Mouse (Mus musculus): ENCODE measurements around the gene Macf1. TPM values are rescaled to one million over a fixed set of nuclear protein-coding genes. Genes with fewer than 3 reads are reported as not detected.

Macf1 gene
- polyA plus RNA-seq, 1 experiment from 2014 or later: 57.3 TPM

- Histone ChIP-seq H3K9me3 (no peaks in the 10 kb centered on the region), H3K36me3 (peaks cover 89% of the 10 kb centered on the region), H3K27ac (no peak overlapping the region), H3K4me2 (replicated peaks) (no peak overlapping the region), H3K9ac (no peak overlapping the region), H3K4me1 (no peaks in the 10 kb centered on the region), H3K27me3 (no peaks in the 10 kb centered on the region), H3K4me3 (no peak overlapping the region)
- 100% methylated on average over 1 of the region's 1 CpGs for WGBS
- no peak for ATAC-seq (ENCODE audit: insufficient number of reproducible peaks, insufficient read depth, low FRiP score, low TSS enrichment)
These were observed 292.0 kb downstream of the Macf1 start for GRCm38 (mm10) chr4:123392187-123392586.

- no peak for ATAC-seq (ENCODE audit: insufficient number of reproducible peaks, insufficient read depth, low FRiP score, low TSS enrichment)
These were observed 299.1 kb downstream of the Macf1 start for GRCm38 (mm10) chr4:123385028-123385427.

GRCm38 (mm10) chr4:123383173-123383572, 301.0 kb downstream of the Macf1 start:
- Histone ChIP-seq H3K4me3 (no peak overlapping the region), H3K4me1 (no peaks in the 10 kb centered on the region), H3K9me3 (no peaks in the 10 kb centered on the region), H3K27ac (no peak overlapping the region), H3K9ac (no peak overlapping the region), H3K36me3 (peaks cover 83% of the 10 kb centered on the region), H3K27me3 (no peaks in the 10 kb centered on the region), H3K4me2 (replicated peaks) (no peak overlapping the region)
- WGBS: 92% methylated on average over 7 of the region's 7 CpGs
- ATAC-seq (ENCODE audit: insufficient number of reproducible peaks, insufficient read depth, low FRiP score, low TSS enrichment): no peak

More at GRCm38 (mm10) chr4:123385028-123385427, 299.1 kb downstream of the Macf1 start:
- no peak overlapping the region for H3K9ac ChIP-seq
- WGBS: 80% methylated on average over 1 of the region's 1 CpGs
- no peaks in the 10 kb centered on the region for H3K4me1 ChIP-seq
- no peak overlapping the region for H3K4me3 ChIP-seq
- H3K27ac ChIP-seq: no peak overlapping the region
- no peaks in the 10 kb centered on the region for H3K27me3 ChIP-seq
- no peaks in the 10 kb centered on the region for H3K9me3 ChIP-seq
- peaks cover 88% of the 10 kb centered on the region for H3K36me3 ChIP-seq
- H3K4me2 ChIP-seq (replicated peaks): no peak overlapping the region

GRCm38 (mm10) chr4:123382051-123382450, 302.1 kb downstream of the Macf1 start:
- Histone ChIP-seq H3K9me3 (no peaks in the 10 kb centered on the region), H3K4me2 (replicated peaks) (no peak overlapping the region), H3K27me3 (no peaks in the 10 kb centered on the region), H3K36me3 (peaks cover 82% of the 10 kb centered on the region), H3K27ac (no peak overlapping the region), H3K4me3 (no peak overlapping the region), H3K9ac (no peak overlapping the region), H3K4me1 (no peaks in the 10 kb centered on the region)
- WGBS: 91% methylated on average over 4 of the region's 4 CpGs
- ATAC-seq (ENCODE audit: insufficient number of reproducible peaks, insufficient read depth, low FRiP score, low TSS enrichment): no peak

DNA sequence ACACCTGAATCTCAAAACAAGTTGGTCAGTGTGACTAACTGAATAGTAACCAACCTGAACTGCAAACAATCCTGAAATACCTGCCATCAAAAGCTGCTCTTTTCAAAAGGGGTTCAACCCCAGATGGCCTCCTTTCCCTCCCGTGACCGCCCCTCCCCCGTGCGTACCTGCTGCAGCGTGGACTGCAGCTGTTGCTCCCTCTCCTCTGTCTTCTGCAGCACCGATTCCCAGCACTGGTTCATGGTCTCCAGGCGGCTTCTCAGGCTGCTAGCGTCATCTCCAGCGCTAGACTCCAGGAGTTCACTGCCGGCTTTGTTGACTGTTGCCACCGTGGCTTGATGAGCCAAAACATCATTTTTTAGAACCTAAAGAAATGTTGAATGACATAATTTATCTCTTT, 302.6 kb downstream of the Macf1 start:
- Histone ChIP-seq H3K36me3 (peaks cover 82% of the 10 kb centered on the region), H3K4me1 (no peaks in the 10 kb centered on the region), H3K27ac (no peak overlapping the region), H3K4me2 (replicated peaks) (no peak overlapping the region), H3K9ac (no peak overlapping the region), H3K4me3 (no peak overlapping the region), H3K27me3 (no peaks in the 10 kb centered on the region), H3K9me3 (no peaks in the 10 kb centered on the region)
- WGBS: 93% methylated on average over 11 of the region's 11 CpGs
- ATAC-seq (ENCODE audit: insufficient number of reproducible peaks, insufficient read depth, low FRiP score, low TSS enrichment): no peak

DNA sequence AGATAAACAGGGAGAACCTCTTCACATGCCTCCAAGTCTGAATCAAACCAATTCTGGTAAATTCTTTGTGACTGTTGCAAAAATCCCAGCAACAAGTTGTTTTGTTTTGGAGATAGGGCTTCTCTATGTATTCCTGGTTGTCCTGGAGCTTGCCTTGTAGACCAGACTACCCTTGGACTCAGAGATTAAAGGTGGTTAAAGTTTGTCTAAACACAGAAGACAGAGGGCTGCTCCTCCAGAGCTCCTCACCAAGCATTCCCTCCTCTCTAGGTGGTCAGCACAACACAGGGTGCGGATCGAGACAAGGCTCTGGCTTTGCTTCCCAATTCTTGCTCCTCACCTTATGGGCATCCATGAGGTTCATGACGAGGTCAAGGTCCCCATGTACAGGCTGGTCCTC, 308.1 kb downstream of the Macf1 start:
- Histone ChIP-seq H3K4me2 (replicated peaks) (no peak overlapping the region), H3K4me1 (no peaks in the 10 kb centered on the region), H3K36me3 (peaks cover 82% of the 10 kb centered on the region), H3K27ac (no peak overlapping the region), H3K9me3 (no peaks in the 10 kb centered on the region), H3K4me3 (no peak overlapping the region), H3K27me3 (no peaks in the 10 kb centered on the region), H3K9ac (no peak overlapping the region)
- 91% methylated on average over 3 of the region's 3 CpGs for WGBS
- ATAC-seq (ENCODE audit: insufficient number of reproducible peaks, insufficient read depth, low FRiP score, low TSS enrichment): no peak

DNA sequence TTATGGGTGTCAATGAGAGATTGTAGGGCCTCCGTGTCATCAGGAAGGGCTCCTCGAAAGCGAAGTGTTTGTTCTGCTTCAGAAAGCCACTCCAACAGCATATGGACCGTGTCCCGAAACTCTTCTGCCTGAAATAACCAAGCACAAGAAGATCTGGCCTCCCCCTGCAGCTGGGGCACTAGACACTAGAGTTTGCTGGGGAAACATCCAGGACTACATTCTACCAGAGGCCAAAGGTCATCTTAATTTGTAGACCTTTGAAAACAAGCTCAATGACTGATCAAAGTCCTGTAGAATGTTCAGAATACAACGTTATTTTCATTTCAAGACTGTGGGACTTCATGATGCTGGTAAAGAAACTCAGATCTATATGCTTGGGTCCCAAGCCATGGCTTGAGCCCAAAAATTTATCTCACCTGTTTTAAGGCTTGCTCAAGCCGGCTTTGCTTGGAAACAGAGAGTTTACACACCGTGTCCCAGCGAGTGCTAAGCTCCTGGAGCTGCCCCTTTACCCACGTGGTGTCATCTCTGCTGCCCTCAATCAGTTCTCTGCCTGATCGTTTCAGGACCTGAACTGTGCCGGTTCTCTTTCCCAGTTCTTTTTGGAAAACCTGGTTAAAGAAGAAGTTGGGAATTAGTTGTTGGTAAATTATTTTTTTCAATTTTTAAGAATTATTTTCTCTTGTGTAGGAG, 309.7 kb downstream of the Macf1 start:
- 93% methylated on average over 12 of the region's 12 CpGs for WGBS
- Histone ChIP-seq H3K4me2 (replicated peaks) (no peak overlapping the region), H3K9me3 (no peaks in the 10 kb centered on the region), H3K4me1 (no peaks in the 10 kb centered on the region), H3K9ac (no peak overlapping the region), H3K36me3 (peaks cover 87% of the 10 kb centered on the region), H3K4me3 (no peak overlapping the region), H3K27me3 (no peaks in the 10 kb centered on the region), H3K27ac (no peak overlapping the region)
- ATAC-seq (ENCODE audit: insufficient number of reproducible peaks, insufficient read depth, low FRiP score, low TSS enrichment): no peak

DNA sequence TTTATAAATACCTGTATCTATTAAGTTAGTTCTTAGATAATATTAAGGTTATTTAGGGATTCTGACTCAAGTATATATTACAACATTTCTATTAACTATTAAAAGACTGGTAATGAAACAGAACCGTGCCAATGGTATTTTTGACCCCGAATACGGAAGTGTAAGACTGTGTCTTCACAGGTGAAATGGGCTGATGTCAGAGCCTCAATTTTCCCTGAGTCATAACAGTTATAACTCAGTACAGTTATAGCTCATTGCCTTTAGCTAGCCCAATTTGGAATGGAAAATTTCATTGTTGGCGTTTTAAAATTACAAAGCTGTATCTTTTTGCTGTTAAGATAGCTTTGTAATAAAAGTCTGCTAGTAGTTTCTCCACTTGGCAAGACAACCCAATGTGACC, 320.6 kb downstream of the Macf1 start:
- Histone ChIP-seq H3K4me2 (replicated peaks) (no peak overlapping the region), H3K9ac (no peak overlapping the region), H3K27me3 (no peaks in the 10 kb centered on the region), H3K27ac (no peak overlapping the region), H3K36me3 (peaks cover 82% of the 10 kb centered on the region), H3K4me3 (no peak overlapping the region), H3K4me1 (no peaks in the 10 kb centered on the region), H3K9me3 (no peaks in the 10 kb centered on the region)
- no peak for ATAC-seq (ENCODE audit: insufficient number of reproducible peaks, insufficient read depth, low FRiP score, low TSS enrichment)
- 94% methylated on average over 4 of the region's 4 CpGs for WGBS

DNA sequence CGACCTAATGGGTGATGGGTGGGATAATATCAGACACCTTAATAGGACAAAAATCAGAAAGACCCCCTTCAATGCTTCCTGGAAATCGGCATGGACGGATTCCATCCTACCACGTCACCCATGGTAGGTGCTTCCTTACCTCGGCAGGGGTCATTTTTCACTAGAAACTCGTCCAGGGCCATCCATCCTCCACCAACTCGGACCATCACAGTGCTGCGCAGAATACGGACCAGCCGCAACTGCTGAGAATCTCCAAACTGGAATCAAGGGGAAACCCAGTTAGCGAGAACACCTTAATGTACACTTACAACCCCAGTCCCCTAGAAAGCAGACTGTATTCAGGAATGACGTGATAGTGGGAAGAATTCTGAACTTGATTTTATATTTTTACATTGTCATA, 323.4 kb downstream of the Macf1 start:
- no peak overlapping the region for H3K9ac ChIP-seq
- no peaks in the 10 kb centered on the region for H3K27me3 ChIP-seq
- no peak overlapping the region for H3K4me3 ChIP-seq
- WGBS: 93% methylated on average over 12 of the region's 12 CpGs
- no peaks in the 10 kb centered on the region for H3K9me3 ChIP-seq
- peaks cover 76% of the 10 kb centered on the region for H3K36me3 ChIP-seq
- ATAC-seq (ENCODE audit: insufficient number of reproducible peaks, insufficient read depth, low FRiP score, low TSS enrichment): no peak
- no peaks in the 10 kb centered on the region for H3K4me1 ChIP-seq
- no peak overlapping the region for H3K27ac ChIP-seq
- H3K4me2 ChIP-seq (replicated peaks): no peak overlapping the region

DNA sequence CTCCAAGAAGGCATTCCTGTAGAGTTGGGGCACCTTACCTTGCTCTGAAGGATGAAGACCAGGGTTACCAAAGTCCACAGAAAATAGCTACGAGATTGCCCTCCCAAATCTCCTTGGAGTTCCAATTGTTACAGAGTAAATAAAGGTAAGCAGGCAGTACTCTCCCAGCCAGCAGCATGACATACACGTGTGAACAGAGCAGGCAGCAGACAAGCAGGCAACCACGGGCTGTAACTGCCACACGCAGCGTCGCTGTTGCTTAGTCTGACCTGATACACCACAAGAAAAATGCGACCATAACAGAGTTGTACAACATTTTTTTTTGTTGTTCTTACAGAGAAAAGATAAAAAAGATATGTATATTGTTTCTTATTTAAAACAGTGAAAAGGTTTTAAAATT, 325.5 kb downstream of the Macf1 start:
- H3K4me2 ChIP-seq (replicated peaks): no peak overlapping the region
- H3K27ac ChIP-seq: no peak overlapping the region
- H3K9me3 ChIP-seq: no peaks in the 10 kb centered on the region
- H3K27me3 ChIP-seq: no peaks in the 10 kb centered on the region
- no peak overlapping the region for H3K9ac ChIP-seq
- no peak for ATAC-seq (ENCODE audit: insufficient number of reproducible peaks, insufficient read depth, low FRiP score, low TSS enrichment)
- H3K4me3 ChIP-seq: no peak overlapping the region
- H3K36me3 ChIP-seq: peaks cover 80% of the 10 kb centered on the region
- 93% methylated on average over 7 of the region's 7 CpGs for WGBS
- no peaks in the 10 kb centered on the region for H3K4me1 ChIP-seq

GRCm38 (mm10) chr4:123355941-123356340, 328.2 kb downstream of the Macf1 start:
- Histone ChIP-seq H3K36me3 (peaks cover 80% of the 10 kb centered on the region), H3K4me2 (replicated peaks) (no peak overlapping the region), H3K4me1 (no peaks in the 10 kb centered on the region), H3K9me3 (no peaks in the 10 kb centered on the region), H3K9ac (no peak overlapping the region), H3K4me3 (no peak overlapping the region), H3K27ac (no peak overlapping the region), H3K27me3 (no peaks in the 10 kb centered on the region)
- ATAC-seq (ENCODE audit: insufficient number of reproducible peaks, insufficient read depth, low FRiP score, low TSS enrichment): no peak
- 89% methylated on average over 8 of the region's 8 CpGs for WGBS

DNA sequence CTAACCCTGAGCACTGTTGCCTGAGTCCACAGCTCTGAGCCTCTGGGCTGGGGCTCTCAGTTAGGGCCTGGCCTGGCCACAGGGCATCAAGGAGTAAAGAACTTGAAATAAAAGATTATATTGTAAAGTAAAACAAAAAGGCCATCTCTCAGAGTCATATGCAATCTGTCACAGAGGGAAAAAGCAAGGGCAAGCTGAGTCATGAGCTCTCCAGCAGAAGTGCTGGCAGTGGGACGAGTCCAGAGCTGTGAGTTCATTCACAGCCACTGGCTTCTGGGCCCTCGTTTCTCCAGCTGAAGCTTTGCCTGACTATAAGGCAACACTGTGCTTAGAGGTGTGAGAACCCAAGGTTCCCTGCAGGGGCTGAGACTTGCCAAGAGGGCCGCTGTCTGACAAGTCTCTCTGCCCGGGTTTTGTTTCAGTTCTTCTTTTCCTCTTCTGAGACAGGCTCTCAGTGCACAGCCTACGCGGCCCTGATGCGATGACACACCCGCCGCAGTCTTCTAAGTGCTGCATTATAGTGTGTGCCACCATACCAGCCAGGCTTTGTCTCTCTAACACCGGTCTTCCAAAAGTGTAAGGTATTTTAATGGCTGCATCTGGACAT, 330.8 kb downstream of the Macf1 start:
- H3K27me3 ChIP-seq: no peaks in the 10 kb centered on the region
- no peaks in the 10 kb centered on the region for H3K9me3 ChIP-seq
- no peak overlapping the region for H3K9ac ChIP-seq
- ATAC-seq (ENCODE audit: insufficient number of reproducible peaks, insufficient read depth, low FRiP score, low TSS enrichment): no peak
- H3K36me3 ChIP-seq: peaks cover 79% of the 10 kb centered on the region
- H3K4me1 ChIP-seq: no peaks in the 10 kb centered on the region
- no peak overlapping the region for H3K4me2 ChIP-seq (replicated peaks)
- H3K4me3 ChIP-seq: no peak overlapping the region
- 85% methylated on average over 10 of the region's 10 CpGs for WGBS
- H3K27ac ChIP-seq: no peak overlapping the region

Data from embryonic facial prominence, embryonic 12.5 days (tissue).